Mouse (Mus musculus): Measurements from ENCODE around the gene Stard10.

DNA sequence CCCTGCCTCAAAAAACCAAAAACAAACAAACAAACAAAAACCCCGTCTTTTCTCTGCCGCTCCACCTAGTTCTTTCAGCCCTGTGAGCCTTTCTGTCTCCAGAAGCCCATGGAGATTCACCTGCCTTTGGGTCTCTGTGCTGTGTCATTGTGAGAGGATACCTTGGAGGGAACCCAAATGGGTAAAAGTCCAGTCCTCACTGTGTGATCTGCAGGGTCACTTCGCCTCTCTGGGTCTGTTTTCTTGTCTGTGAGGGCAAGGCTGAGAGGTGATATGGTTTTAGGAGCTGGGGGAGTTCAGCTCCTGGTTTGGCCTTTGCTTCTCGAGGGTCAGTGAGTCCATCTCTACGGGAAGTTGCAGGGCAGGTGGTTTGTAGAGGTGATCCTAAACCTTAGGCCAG, 9.1 kb downstream of the Stard10 start:
- TF ChIP-seq CTCF (IDR thresholded peaks at IDR 0.05; ENCODE audit: extremely low read depth, insufficient read depth, low read length) (no peak), POLR2A (IDR thresholded peaks at IDR 0.05; ENCODE audit: extremely low read depth, insufficient read depth, low read length) (no peak)

Measured in cortical plate, adult 2 months (tissue).